Mouse (Mus musculus): ENCODE measurements at regions not wholly inside any gene's neighbourhood (a gene's known extent, or its start where the extent isn't known, plus 50 kb on each side); places are given as distances from the start of the nearest gene placed in this dataset.

- 83% methylated on average over 7 of the region's 7 CpGs for WGBS
- Histone ChIP-seq H3K4me2 (replicated peaks; ENCODE audit: low read depth, low read length) (no peak overlapping the region), H3K27me3 (ENCODE audit: insufficient read depth, low read length) (no peaks in the 10 kb centered on the region), H3K9ac (replicated peaks; ENCODE audit: low read length) (no peak overlapping the region), H3K4me1 (ENCODE audit: insufficient read depth, low read length) (no peaks in the 10 kb centered on the region), H3K9me3 (ENCODE audit: low read length) (no peaks in the 10 kb centered on the region), H3K27ac (ENCODE audit: low read length) (no peak overlapping the region), H3K36me3 (ENCODE audit: insufficient read depth, low read length) (no peaks in the 10 kb centered on the region), H3K4me3 (ENCODE audit: low read length) (no peak overlapping the region)
- no peak for ATAC-seq (ENCODE audit: low FRiP score, low TSS enrichment)
Measured at GRCm38 (mm10) chr14:72807286-72807685, 97.5 kb upstream of the Fndc3a start.

GRCm38 (mm10) chr14:72806598-72806997 lies 96.8 kb upstream of the Fndc3a start:
- no peak overlapping the region for H3K9ac ChIP-seq (replicated peaks; ENCODE audit: low read length)
- no peak for ATAC-seq (ENCODE audit: low FRiP score, low TSS enrichment)
- no peak overlapping the region for H3K27ac ChIP-seq (ENCODE audit: low read length)
- no peaks in the 10 kb centered on the region for H3K9me3 ChIP-seq (ENCODE audit: low read length)
- H3K4me3 ChIP-seq (ENCODE audit: low read length), result no peak overlapping the region
- no peaks in the 10 kb centered on the region for H3K36me3 ChIP-seq (ENCODE audit: insufficient read depth, low read length)
- H3K4me1 ChIP-seq (ENCODE audit: insufficient read depth, low read length), result no peaks in the 10 kb centered on the region
- no peaks in the 10 kb centered on the region for H3K27me3 ChIP-seq (ENCODE audit: insufficient read depth, low read length)
- WGBS, result 95% methylated on average over 6 of the region's 6 CpGs
- no peak overlapping the region for H3K4me2 ChIP-seq (replicated peaks; ENCODE audit: low read depth, low read length)

- Histone ChIP-seq H3K4me2 (replicated peaks; ENCODE audit: low read depth, low read length) (no peak overlapping the region), H3K36me3 (ENCODE audit: insufficient read depth, low read length) (no peaks in the 10 kb centered on the region), H3K4me1 (ENCODE audit: insufficient read depth, low read length) (no peaks in the 10 kb centered on the region), H3K9ac (replicated peaks; ENCODE audit: low read length) (no peak overlapping the region), H3K27ac (ENCODE audit: low read length) (no peak overlapping the region), H3K9me3 (ENCODE audit: low read length) (no peaks in the 10 kb centered on the region), H3K4me3 (ENCODE audit: low read length) (no peak overlapping the region), H3K27me3 (ENCODE audit: insufficient read depth, low read length) (no peaks in the 10 kb centered on the region)
- ATAC-seq (ENCODE audit: low FRiP score, low TSS enrichment), result no peak
Measured at GRCm38 (mm10) chr14:72803579-72803978, 93.8 kb upstream of the Fndc3a start.

DNA sequence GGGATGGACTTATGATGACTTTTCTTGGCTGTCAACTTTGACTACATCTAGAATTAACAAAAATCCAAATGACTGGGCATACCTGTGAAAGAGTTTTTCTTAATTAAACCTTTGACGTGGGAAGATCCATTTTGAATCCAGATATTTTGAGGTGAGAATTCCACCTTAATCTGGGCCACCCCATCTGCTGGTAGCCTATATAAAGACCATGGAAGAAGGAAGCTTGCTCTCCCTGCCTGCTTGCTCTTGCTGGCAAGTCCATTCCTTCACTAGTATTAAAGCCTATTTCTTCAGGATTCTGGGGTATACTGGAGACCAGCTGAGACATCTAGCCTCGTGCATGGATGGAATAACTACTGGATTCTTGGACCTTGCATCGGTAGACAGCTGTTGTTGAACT lies 80.9 kb upstream of the Fndc3a start:
- WGBS, result 81% methylated on average over 3 of the region's 3 CpGs
- Histone ChIP-seq H3K9me3 (ENCODE audit: low read length) (no peaks in the 10 kb centered on the region), H3K4me3 (ENCODE audit: low read length) (no peak overlapping the region), H3K4me2 (replicated peaks; ENCODE audit: low read depth, low read length) (no peak overlapping the region), H3K27me3 (ENCODE audit: insufficient read depth, low read length) (no peaks in the 10 kb centered on the region), H3K27ac (ENCODE audit: low read length) (no peak overlapping the region), H3K9ac (replicated peaks; ENCODE audit: low read length) (no peak overlapping the region), H3K36me3 (ENCODE audit: insufficient read depth, low read length) (no peaks in the 10 kb centered on the region), H3K4me1 (ENCODE audit: insufficient read depth, low read length) (no peaks in the 10 kb centered on the region)
- no peak for ATAC-seq (ENCODE audit: low FRiP score, low TSS enrichment)

DNA sequence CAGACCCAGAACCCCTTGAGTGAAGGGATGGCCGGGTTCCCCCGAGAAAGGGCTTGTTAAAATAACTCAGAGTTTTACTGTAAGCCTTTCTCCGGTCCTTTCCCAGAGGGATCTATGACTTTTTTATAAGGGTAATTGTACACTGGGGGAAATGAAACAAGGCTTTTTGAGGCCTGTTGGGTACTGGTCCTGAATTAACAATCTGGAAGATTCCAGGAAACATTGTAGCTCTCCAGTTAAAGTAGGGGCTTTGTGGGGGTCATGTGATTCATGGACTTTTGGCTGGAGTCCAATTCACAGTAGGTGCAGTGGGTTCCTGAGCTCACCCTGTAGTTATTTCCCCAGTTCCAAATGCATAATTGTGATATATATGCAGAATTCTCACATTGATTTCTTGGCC lies 77.1 kb upstream of the Fndc3a start:
- WGBS, result 79% methylated on average over 3 of the region's 3 CpGs

GRCm38 (mm10) chr14:72783248-72783647 lies 73.4 kb upstream of the Fndc3a start:
- Histone ChIP-seq H3K4me3 (ENCODE audit: low read length) (no peak overlapping the region), H3K4me1 (ENCODE audit: insufficient read depth, low read length) (no peaks in the 10 kb centered on the region), H3K36me3 (ENCODE audit: insufficient read depth, low read length) (no peaks in the 10 kb centered on the region), H3K9me3 (ENCODE audit: low read length) (no peaks in the 10 kb centered on the region), H3K27ac (ENCODE audit: low read length) (no peak overlapping the region), H3K4me2 (replicated peaks; ENCODE audit: low read depth, low read length) (no peak overlapping the region), H3K9ac (replicated peaks; ENCODE audit: low read length) (no peak overlapping the region), H3K27me3 (ENCODE audit: insufficient read depth, low read length) (no peaks in the 10 kb centered on the region)
- WGBS, result 51% methylated on average over 9 of the region's 9 CpGs
- ATAC-seq (ENCODE audit: low FRiP score, low TSS enrichment), result peak; percentile 61; the same call in 1 of the 2 replicates

More for the DNA sequence above, 77.1 kb upstream of the Fndc3a start:
- ATAC-seq (ENCODE audit: low FRiP score, low TSS enrichment), result no peak
- Histone ChIP-seq H3K4me3 (ENCODE audit: low read length) (no peak overlapping the region), H3K9me3 (ENCODE audit: low read length) (no peaks in the 10 kb centered on the region), H3K9ac (replicated peaks; ENCODE audit: low read length) (no peak overlapping the region), H3K27ac (ENCODE audit: low read length) (no peak overlapping the region), H3K4me2 (replicated peaks; ENCODE audit: low read depth, low read length) (no peak overlapping the region), H3K4me1 (ENCODE audit: insufficient read depth, low read length) (no peaks in the 10 kb centered on the region), H3K27me3 (ENCODE audit: insufficient read depth, low read length) (no peaks in the 10 kb centered on the region), H3K36me3 (ENCODE audit: insufficient read depth, low read length) (no peaks in the 10 kb centered on the region)

DNA sequence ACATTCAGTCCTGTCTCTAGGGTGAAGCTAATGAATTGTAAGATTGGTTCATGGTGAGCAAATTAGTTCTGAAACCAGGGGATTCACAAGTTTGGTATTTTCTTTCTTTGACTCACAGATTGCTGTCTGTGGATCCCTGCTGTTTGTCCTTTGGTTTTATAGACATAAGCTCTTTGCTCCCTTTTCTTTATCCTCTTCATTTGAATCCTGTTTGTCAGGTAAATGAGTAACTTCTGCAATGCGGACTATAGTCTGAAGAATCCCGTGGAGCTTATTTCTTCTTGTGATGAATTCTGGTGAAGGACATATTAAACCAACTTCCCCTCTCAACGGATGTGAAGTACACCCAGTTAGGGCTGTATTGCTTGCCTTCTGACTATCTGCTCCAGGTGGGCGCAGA lies 69.6 kb upstream of the Fndc3a start:
- no peaks in the 10 kb centered on the region for H3K27me3 ChIP-seq (ENCODE audit: insufficient read depth, low read length)
- no peaks in the 10 kb centered on the region for H3K9me3 ChIP-seq (ENCODE audit: low read length)
- H3K4me1 ChIP-seq (ENCODE audit: insufficient read depth, low read length), result no peaks in the 10 kb centered on the region
- H3K36me3 ChIP-seq (ENCODE audit: insufficient read depth, low read length), result no peaks in the 10 kb centered on the region
- no peak overlapping the region for H3K4me2 ChIP-seq (replicated peaks; ENCODE audit: low read depth, low read length)
- H3K27ac ChIP-seq (ENCODE audit: low read length), result no peak overlapping the region
- no peak for ATAC-seq (ENCODE audit: low FRiP score, low TSS enrichment)
- H3K4me3 ChIP-seq (ENCODE audit: low read length), result no peak overlapping the region
- no peak overlapping the region for H3K9ac ChIP-seq (replicated peaks; ENCODE audit: low read length)
- 74% methylated on average over 4 of the region's 4 CpGs for WGBS

- Histone ChIP-seq H3K9ac (replicated peaks; ENCODE audit: low read length) (no peak overlapping the region), H3K4me1 (ENCODE audit: insufficient read depth, low read length) (no peaks in the 10 kb centered on the region), H3K9me3 (ENCODE audit: low read length) (no peaks in the 10 kb centered on the region), H3K27ac (ENCODE audit: low read length) (no peak overlapping the region), H3K4me3 (ENCODE audit: low read length) (no peak overlapping the region), H3K27me3 (ENCODE audit: insufficient read depth, low read length) (no peaks in the 10 kb centered on the region), H3K4me2 (replicated peaks; ENCODE audit: low read depth, low read length) (no peak overlapping the region), H3K36me3 (ENCODE audit: insufficient read depth, low read length) (no peaks in the 10 kb centered on the region)
- no peak for ATAC-seq (ENCODE audit: low FRiP score, low TSS enrichment)
- WGBS, result 70% methylated on average over 6 of the region's 6 CpGs
Measured at GRCm38 (mm10) chr14:72778756-72779155, 69.0 kb upstream of the Fndc3a start.

DNA sequence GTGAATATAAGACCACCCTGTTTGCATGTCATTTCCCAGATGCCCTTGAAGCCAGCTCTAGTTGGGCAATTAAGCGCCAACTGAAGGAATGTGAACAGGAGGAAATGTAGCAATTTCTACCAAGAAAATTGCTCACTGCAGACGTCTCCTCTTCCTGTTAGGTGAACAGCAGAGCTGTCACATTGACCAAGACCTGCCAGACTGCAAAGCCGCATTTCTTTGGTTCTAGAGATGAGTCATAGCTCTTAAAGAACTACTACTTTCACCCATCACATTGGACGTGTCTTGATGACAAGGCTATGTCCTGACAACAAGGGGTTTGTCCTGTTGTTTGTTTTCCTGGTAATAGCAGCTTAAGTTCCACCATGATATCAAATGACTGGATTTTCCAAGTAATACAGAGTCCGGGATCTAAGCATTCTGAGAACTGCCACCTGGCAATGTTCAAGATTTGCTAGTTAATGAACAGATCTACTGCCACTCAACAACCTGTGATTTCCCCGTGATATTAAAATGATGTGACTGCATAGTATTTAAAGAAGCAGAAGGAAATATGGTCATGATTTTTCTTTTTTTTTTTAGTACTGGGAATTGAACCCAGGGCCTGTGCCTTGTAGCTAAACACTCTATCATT lies 68.2 kb upstream of the Fndc3a start:
- Histone ChIP-seq H3K4me1 (ENCODE audit: insufficient read depth, low read length) (no peaks in the 10 kb centered on the region), H3K36me3 (ENCODE audit: insufficient read depth, low read length) (no peaks in the 10 kb centered on the region), H3K9ac (replicated peaks; ENCODE audit: low read length) (no peak overlapping the region), H3K9me3 (ENCODE audit: low read length) (no peaks in the 10 kb centered on the region), H3K4me3 (ENCODE audit: low read length) (no peak overlapping the region), H3K27me3 (ENCODE audit: insufficient read depth, low read length) (no peaks in the 10 kb centered on the region), H3K27ac (ENCODE audit: low read length) (no peak overlapping the region), H3K4me2 (replicated peaks; ENCODE audit: low read depth, low read length) (no peak overlapping the region)
- no peak for ATAC-seq (ENCODE audit: low FRiP score, low TSS enrichment)
- WGBS, result 59% methylated on average over 6 of the region's 6 CpGs

DNA sequence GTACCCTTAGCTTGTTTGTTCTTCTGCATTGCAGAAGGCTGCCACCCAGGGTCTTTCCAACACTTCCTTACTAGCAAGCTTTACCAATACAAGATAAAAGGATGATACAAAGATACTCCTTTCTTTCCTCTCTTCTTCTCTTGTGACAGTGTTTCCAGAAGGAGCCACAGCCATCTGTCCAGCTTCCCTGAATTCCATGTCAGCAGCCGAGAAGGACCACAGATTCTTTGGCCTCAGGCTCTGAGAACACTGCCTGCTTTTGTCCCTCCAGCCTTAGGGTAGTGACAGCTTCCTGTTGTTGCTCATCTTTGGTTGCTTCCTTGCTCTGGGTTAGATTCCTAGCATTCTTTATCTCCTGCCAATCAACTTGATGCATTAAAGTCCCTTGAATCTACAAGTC lies 60.4 kb upstream of the Fndc3a start:
- Histone ChIP-seq H3K9me3 (ENCODE audit: low read length) (peaks cover 7% of the 10 kb centered on the region; the same call in 1 of the 2 replicates), H3K4me2 (replicated peaks; ENCODE audit: low read depth, low read length) (no peak overlapping the region), H3K27me3 (ENCODE audit: insufficient read depth, low read length) (no peaks in the 10 kb centered on the region), H3K9ac (replicated peaks; ENCODE audit: low read length) (no peak overlapping the region), H3K27ac (ENCODE audit: low read length) (no peak overlapping the region), H3K36me3 (ENCODE audit: insufficient read depth, low read length) (no peaks in the 10 kb centered on the region), H3K4me3 (ENCODE audit: low read length) (no peak overlapping the region), H3K4me1 (ENCODE audit: insufficient read depth, low read length) (no peaks in the 10 kb centered on the region)
- WGBS, result 8% methylated on average over 1 of the region's 1 CpGs
- ATAC-seq (ENCODE audit: low FRiP score, low TSS enrichment), result no peak
